Mouse (Mus musculus): ENCODE data around the gene Nrn1l. TPM values are rescaled to one million over a fixed set of nuclear protein-coding genes. Genes with fewer than 3 reads are reported as not detected.

The Nrn1l gene
- polyA plus RNA-seq, 1 experiment from 2014 or later: 0.33 TPM

DNA sequence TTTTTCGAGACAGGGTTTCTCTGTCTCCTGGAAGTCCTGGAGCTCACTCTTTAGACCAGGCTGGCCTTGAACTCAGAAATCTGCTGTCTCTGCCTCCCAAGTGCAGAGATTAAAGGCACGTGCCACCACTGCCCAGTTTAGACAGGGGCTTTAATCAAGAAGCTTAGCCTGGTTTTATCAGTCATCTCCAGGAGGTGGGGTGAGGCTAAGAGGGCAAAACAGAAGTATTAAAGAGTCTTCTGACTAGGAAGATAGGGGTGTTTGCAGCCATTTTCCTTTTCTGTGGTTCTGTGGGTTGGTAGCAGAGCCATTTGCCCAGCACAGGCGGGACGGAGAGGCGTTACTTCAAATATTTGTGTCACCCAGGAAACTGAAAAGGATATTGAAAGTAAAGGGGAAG is 34.1 kb upstream of the Nrn1l start:
- H3K4me3 ChIP-seq: peak overlapping the region; percentile 96
- no peak for DNase-seq (ENCODE audit: extremely low spot score, low spot score)
- WGBS: 83% methylated on average over 5 of the region's 5 CpGs
- peaks cover 43% of the 10 kb centered on the region for H3K36me3 ChIP-seq (replicated peaks)
- H3K27me3 ChIP-seq (ENCODE audit: poor library complexity, severe bottlenecking): no peaks in the 10 kb centered on the region
- H3K4me1 ChIP-seq: peaks cover 91% of the 10 kb centered on the region
- H3K27ac ChIP-seq: peak overlapping the region; percentile 99
- H3K9me3 ChIP-seq: no peaks in the 10 kb centered on the region

DNA sequence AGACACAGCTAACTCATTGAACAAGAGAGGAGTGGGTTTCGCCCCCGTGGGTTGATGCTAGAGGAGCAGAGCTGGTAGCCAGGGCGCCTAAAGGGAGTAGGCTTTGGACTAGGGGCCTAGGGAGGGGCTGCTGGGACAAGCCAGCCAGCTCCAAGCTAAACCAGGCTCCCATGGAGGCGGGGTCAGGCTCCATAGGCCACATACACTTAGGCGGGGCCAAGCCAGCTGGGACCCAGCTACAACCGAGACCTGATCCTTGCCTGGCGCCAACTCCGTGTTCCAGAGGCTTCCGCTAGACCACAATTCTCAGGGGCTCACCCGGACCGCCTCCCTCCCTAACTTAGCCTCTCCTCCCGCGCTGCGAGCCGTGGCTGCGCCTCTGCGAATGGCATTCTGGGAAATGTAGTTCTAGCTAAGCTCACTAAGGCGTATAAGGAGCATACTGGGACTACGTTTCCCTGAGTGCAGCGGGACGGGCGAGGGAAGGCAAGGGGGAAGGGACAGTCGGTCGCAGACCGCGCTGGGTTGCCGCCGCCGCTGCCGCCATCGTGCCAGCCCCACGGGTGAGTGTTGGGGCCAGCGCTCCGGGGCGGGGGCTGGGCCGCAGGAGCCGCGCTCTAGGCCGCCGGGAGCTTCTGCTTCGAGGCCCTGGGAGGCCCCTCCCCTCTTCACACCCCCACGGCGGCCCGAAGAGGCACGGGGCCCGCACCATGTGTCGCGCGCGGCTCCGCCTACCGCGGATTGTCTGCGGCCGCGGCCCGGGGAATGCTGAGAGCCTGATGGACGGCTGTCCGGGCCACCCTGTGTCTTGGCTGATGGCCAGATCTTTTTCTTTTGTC is 33.0 kb upstream of the Nrn1l start, which contains the start of gene Nutf2:
Gene Nutf2 (plus strand): TSS at position 438 of the 839 bp plus-strand sequence.
- WGBS: under 1% methylated on average over 56 of the region's 59 CpGs
- Histone ChIP-seq H3K9me3 (no peaks in the 10 kb centered on the region), H3K27ac (peak within 1 kb of the TSS; percentile 99), H3K27me3 (ENCODE audit: poor library complexity, severe bottlenecking) (no peaks in the 10 kb centered on the region), H3K4me1 (peaks cover 90% of the 10 kb centered on the region), H3K4me3 (peak within 1 kb of the TSS; percentile 96), H3K36me3 (replicated peaks) (peaks cover 51% of the 10 kb centered on the region)
- peak; percentile 97 for DNase-seq (ENCODE audit: extremely low spot score, low spot score)

DNA sequence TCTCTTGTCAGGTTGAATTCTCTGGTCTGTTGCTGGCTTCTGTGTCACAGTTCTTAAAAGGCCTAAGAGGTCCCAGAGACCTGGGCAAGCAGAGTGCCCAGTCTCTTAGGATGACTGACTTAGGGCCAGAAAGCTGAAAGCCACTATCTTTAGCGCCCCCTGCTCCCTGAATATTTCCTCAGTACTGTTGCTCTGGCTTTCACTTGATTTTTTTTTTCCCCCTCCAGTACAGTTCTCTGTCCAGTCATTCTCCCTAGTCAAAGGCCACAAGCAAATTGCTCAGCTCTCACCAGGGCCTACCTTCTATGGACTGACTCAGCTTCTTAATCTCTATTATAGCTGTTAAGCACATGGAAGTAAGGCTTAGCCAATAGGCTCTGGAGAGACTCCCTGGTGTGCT is 31.4 kb upstream of the Nrn1l start:
- Histone ChIP-seq H3K27ac (peak overlapping the region; percentile 99), H3K9me3 (no peaks in the 10 kb centered on the region), H3K27me3 (ENCODE audit: poor library complexity, severe bottlenecking) (no peaks in the 10 kb centered on the region), H3K36me3 (replicated peaks) (peaks cover 67% of the 10 kb centered on the region), H3K4me3 (peak overlapping the region; percentile 96), H3K4me1 (peaks cover 74% of the 10 kb centered on the region)
- 7% methylated on average over 1 of the region's 1 CpGs for WGBS
- DNase-seq (ENCODE audit: extremely low spot score, low spot score): no peak

DNA sequence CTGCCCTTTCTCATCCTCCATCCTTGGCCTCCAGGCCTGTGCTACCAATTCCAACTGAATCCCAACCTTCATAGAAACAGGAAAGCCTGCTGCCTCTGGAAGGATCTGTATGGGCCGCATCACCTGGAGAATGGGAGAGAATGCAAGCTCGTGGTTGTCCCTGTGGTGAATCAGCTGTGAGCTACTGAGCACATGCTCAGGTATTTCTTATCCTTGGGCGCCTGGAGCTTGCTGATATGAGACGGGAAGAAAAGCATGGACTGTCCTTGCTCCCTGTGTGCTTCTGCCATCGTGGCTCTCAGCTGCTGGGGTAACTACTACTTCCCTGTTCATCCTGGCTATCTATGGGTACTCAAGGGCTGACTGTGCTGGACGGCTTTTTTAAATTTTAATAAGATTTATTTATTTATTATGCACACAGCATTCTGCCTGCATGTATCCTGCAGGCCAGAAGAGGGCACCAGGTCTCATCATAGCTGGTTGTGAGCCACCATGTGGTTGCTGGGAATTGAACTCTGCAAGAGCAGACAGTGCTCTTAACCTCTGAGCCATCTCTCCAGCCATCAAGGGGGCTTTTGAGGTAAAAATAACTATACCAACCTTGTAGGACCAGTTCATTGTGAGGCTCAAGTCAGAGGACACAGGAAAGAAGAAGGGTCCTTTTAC is 26.9 kb upstream of the Nrn1l start:
- no peak for DNase-seq (ENCODE audit: extremely low spot score, low spot score)

DNA sequence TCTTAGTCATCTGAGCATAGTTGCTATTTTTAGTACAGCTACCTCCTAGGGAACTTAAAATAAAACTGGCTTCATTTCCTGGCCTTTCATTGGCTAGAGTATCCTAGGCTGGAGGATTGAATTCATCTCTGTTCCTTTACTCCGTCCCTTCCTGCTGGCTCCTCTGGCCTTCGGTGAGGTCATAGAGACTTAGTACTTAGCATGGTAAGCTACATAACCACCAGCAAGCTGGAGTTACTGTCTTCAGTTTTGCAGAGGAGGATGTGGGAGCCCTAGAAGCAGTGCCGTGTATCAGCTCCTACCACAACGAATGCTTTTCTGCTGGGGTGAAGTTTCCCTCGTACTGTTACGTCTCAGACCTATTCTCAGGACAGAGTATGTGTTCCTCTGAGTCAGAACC is 19.1 kb upstream of the Nrn1l start:
- Histone ChIP-seq H3K9me3 (no peaks in the 10 kb centered on the region), H3K27ac (no peak overlapping the region), H3K4me1 (no peaks in the 10 kb centered on the region), H3K36me3 (replicated peaks) (peaks cover 95% of the 10 kb centered on the region), H3K4me3 (no peak overlapping the region), H3K27me3 (ENCODE audit: poor library complexity, severe bottlenecking) (no peaks in the 10 kb centered on the region)
- 90% methylated on average over 6 of the region's 6 CpGs for WGBS
- DNase-seq (ENCODE audit: extremely low spot score, low spot score): no peak

More for the DNA sequence above, 26.9 kb upstream of the Nrn1l start:
- Histone ChIP-seq H3K4me3 (no peak overlapping the region), H3K27me3 (ENCODE audit: poor library complexity, severe bottlenecking) (no peaks in the 10 kb centered on the region), H3K36me3 (replicated peaks) (peaks cover 91% of the 10 kb centered on the region), H3K4me1 (peaks cover 30% of the 10 kb centered on the region), H3K27ac (no peak overlapping the region), H3K9me3 (no peaks in the 10 kb centered on the region)
- 87% methylated on average over 6 of the region's 6 CpGs for WGBS

DNA sequence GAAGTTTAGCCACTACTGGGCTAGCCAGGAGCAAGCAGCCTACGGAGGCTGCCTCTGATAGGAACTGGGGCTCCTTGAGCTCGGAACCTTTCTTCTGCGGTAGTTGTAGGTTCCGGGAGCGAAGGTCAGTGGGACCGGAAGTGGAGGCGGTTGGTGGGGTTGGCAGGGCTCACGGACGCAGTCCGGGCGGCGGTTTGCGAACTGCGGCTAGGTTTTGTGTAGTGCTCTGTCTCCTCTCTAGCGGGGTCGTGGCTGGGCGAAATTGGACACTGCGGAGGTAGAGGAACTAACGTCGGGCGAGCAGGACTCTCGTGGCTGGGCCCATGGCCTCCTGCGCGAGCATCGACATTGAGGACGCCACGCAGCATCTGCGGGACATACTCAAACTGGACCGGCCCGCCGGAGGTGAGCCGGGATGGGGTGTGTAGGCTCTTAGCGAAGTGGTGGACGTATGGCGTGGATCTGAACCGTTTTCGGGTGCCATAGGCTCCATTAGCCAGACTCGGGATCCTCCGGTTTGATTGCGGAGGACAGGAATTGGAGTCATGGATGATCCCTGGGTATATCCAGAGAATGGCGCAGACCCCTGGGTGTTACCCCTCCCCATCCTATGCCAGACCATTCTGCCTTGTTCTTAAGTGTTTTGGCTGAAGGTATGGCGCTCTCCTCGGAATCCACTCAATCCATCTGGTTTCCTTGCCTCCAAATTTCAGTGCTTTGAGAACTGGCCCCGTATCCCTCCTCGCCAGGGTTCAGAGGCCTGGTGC is 12.4 kb upstream of the Nrn1l start, which contains the start of gene Edc4:
Gene Edc4 (plus strand): TSS at position 128 of the 767 bp plus-strand sequence.
- WGBS: 1% methylated on average over 45 of the region's 45 CpGs

DNA sequence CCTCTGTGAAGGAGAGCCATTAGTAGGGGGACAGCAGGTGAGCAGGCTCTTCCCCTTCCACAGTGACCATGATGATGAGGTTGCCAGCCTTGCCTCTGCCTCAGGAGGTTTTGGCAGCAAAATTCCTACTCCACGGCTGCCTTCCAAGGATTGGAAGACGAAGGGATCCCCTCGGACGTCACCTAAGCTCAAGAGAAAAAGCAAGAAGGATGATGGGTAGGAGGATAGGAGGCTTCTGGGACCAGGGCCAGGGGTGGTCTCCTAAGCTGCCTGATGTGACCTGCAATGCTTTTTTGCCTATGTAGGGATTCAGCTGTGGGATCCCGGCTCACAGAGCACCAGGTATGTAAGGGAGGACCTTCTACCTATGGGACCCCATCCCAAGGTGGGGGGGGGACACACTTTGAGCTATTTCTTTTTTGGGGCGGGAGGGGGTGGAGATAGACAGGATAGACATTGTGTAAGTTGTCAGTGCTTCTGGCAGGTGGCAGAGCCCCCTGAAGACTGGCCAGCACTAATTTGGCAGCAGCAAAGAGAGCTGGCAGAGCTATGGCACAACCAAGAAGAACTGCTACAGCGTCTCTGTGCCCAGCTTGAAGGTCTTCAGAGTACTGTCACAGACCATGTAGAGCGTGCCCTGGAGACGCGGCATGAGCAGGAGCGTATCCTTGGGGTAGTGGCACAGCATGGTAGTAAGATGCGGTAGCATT is 3.5 kb upstream of the Nrn1l start:
- Histone ChIP-seq H3K4me1 (peaks cover 10% of the 10 kb centered on the region), H3K27me3 (ENCODE audit: poor library complexity, severe bottlenecking) (no peaks in the 10 kb centered on the region), H3K36me3 (replicated peaks) (peaks cover 95% of the 10 kb centered on the region), H3K4me3 (no peak overlapping the region), H3K27ac (no peak overlapping the region), H3K9me3 (no peaks in the 10 kb centered on the region)
- no peak for DNase-seq (ENCODE audit: extremely low spot score, low spot score)
- 92% methylated on average over 12 of the region's 12 CpGs for WGBS

More for the DNA sequence above, 12.4 kb upstream of the Nrn1l start, which contains the start of gene Edc4:
- H3K27me3 ChIP-seq (ENCODE audit: poor library complexity, severe bottlenecking): no peaks in the 10 kb centered on the region
- H3K27ac ChIP-seq: peak within 1 kb of the TSS; percentile 89
- H3K36me3 ChIP-seq (replicated peaks): peaks cover 64% of the 10 kb centered on the region
- no peaks in the 10 kb centered on the region for H3K9me3 ChIP-seq
- DNase-seq (ENCODE audit: extremely low spot score, low spot score): peak; percentile 86
- peaks cover 27% of the 10 kb centered on the region for H3K4me1 ChIP-seq
- peak within 1 kb of the TSS; percentile 96 for H3K4me3 ChIP-seq

DNA sequence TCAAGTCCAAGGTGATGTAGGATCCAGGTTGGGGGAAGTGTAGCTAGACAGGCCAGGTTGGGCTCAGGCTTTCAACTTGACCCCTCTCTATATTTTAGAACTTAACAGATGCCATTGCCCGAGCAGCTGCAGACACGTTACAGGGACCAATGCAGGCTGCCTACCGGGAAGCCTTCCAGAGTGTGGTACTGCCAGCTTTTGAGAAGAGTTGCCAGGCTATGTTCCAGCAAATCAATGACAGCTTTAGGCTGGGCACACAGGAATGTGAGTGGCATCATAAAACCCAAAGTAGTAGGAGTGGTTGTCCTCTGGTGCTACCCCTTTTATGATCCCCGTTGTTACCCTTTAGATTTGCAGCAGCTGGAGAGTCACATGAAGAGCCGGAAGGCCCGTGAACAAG is 2.5 kb upstream of the Nrn1l start:
- no peaks in the 10 kb centered on the region for H3K9me3 ChIP-seq
- no peaks in the 10 kb centered on the region for H3K27me3 ChIP-seq (ENCODE audit: poor library complexity, severe bottlenecking)
- H3K4me3 ChIP-seq: no peak overlapping the region
- peaks cover 89% of the 10 kb centered on the region for H3K36me3 ChIP-seq (replicated peaks)
- no peak for DNase-seq (ENCODE audit: extremely low spot score, low spot score)
- H3K27ac ChIP-seq: no peak overlapping the region
- peaks cover 10% of the 10 kb centered on the region for H3K4me1 ChIP-seq
- WGBS: 93% methylated on average over 6 of the region's 6 CpGs

DNA sequence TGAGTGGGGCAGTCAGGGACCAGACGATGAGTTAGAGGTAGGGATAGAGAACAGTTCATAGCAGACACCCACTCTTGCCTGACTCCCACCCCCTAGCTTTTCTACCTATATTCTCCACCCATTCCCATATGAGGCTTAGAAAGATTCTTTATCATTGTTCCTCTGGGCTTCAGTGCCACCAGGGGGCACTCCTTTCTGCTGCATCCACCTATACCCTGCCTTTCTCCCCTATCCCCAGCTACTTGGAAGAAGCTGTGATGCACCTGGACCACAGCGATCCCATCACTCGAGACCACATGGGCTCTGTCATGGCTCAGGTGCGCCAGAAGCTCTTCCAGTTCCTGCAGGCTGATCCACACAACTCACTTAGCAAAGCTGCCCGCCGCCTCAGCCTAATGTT is 935 bp upstream of the Nrn1l start:
- WGBS: 91% methylated on average over 6 of the region's 6 CpGs
- DNase-seq (ENCODE audit: extremely low spot score, low spot score): no peak
- peaks cover 10% of the 10 kb centered on the region for H3K4me1 ChIP-seq
- no peak overlapping the region for H3K27ac ChIP-seq
- H3K9me3 ChIP-seq: no peaks in the 10 kb centered on the region
- H3K27me3 ChIP-seq (ENCODE audit: poor library complexity, severe bottlenecking): no peaks in the 10 kb centered on the region
- no peak overlapping the region for H3K4me3 ChIP-seq
- peaks cover 73% of the 10 kb centered on the region for H3K36me3 ChIP-seq (replicated peaks)

DNA sequence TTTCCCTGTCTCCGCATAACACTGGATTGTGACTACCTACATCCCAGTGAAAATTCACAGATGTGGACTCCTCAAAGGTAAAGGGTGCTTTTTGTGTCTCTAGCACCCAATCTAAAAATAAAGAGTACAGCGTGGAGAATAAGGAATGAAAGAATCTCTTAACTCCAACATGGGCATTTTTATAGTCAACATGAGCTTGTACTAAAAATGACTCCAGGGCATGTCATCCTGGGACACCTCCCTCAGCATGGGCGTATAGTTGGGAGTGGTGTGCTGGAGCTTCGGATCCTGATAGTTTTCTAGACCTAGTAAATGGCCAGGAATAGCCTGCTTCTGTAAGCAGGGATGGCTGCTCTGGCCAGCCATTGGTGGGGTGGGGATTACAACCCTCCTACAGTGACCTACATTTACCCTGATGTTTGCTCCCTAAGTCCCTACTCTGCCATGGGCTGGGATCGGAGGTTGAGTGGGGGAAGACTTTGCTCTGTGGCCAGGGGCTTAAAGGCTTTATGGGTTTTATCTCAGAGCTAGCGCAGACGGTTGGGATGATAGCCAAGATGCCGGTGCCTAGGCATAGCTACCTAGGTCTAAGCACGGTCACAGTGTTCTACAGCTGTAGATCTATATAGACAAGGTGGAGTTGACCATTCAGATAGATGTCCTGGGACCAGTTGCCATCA is 4.6 kb downstream of the Nrn1l start:
- 84% methylated on average over 9 of the region's 9 CpGs for WGBS
- no peaks in the 10 kb centered on the region for H3K9me3 ChIP-seq
- H3K27me3 ChIP-seq (ENCODE audit: poor library complexity, severe bottlenecking): no peaks in the 10 kb centered on the region
- H3K4me1 ChIP-seq: peaks cover 22% of the 10 kb centered on the region
- H3K36me3 ChIP-seq (replicated peaks): peaks cover 18% of the 10 kb centered on the region; the same call in 1 of the 2 replicates
- no peak overlapping the region for H3K4me3 ChIP-seq
- no peak overlapping the region for H3K27ac ChIP-seq
- DNase-seq (ENCODE audit: extremely low spot score, low spot score): no peak

DNA sequence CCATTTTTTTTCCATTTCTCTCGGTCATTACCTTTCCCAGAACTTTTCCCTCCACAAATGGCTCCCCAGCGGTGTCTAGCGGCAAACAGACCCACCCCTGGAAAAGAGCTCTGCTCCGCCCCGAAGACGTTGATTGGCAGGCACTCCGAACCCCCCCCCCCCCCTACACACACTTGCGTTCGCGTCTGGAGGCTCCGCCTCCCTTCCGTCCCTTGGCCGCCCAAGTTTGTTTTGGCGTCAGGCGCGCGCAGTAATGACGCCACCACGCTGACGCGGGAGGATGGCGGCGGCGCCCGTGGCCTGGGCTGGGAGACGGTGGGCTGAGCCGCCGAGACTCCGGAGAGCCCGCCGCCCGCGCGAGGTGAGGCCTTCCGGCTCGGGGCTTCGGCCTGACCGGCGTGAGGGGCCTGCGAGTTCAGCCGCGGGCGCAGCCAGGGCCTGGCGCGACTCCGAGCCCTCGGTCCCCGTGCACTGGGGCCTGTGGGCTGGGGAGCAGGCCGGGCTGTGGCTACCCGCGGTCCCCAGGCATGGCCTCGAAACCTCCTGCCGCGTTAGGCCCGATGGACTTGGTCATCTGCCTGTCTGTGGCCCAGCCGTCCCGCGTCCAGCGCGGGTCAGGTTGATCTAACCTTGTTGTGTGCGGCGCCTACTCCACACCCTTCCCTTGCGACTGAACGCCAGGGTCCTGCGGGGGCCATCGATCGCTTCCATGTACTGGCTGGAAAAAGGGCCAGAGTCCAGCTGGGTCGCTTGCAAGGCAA is 7.0 kb downstream of the Nrn1l start, which contains the start of gene Pskh1:
Gene Pskh1 (plus strand): TSS at position 262 of the 761 bp plus-strand sequence.
- DNase-seq (ENCODE audit: extremely low spot score, low spot score): peak; percentile 93
- no peaks in the 10 kb centered on the region for H3K27me3 ChIP-seq (ENCODE audit: poor library complexity, severe bottlenecking)
- no peaks in the 10 kb centered on the region for H3K9me3 ChIP-seq
- peak within 1 kb of the TSS; percentile 78 for H3K4me3 ChIP-seq
- H3K36me3 ChIP-seq (replicated peaks): 0 out of 2 replicates have a peak, but pooled peaks cover 2% of the 10 kb centered on the region
- peaks cover 13% of the 10 kb centered on the region for H3K4me1 ChIP-seq
- peak within 1 kb of the TSS; percentile 93 for H3K27ac ChIP-seq
- under 1% methylated on average over 68 of the region's 68 CpGs for WGBS

All from forebrain, embryonic 10.5 days (tissue).